Mouse (Mus musculus) embryo, embryonic 11.5 days (tissue): ENCODE measurements around the gene Pld6.
A peak's percentile ranks its signal among the peaks of the same experiment; 100 is the strongest.
"Not testable (repeated sequence)": the region's sequence is repeated elsewhere in the genome, so short reads cannot be mapped to it uniquely, and the experiment has no call there.

Source experiments
- DNase-seq: peaks from one replicate; pipeline ENCODE4 v3.0.0-alpha.2; 2012; ENCODE audit warnings: low read depth, low spot score

Gene Pld6

GRCm38 (mm10) chr11:59746614-59747013 lies 40.8 kb downstream of the Pld6 start:
- peak; percentile 9 for DNase-seq

DNA sequence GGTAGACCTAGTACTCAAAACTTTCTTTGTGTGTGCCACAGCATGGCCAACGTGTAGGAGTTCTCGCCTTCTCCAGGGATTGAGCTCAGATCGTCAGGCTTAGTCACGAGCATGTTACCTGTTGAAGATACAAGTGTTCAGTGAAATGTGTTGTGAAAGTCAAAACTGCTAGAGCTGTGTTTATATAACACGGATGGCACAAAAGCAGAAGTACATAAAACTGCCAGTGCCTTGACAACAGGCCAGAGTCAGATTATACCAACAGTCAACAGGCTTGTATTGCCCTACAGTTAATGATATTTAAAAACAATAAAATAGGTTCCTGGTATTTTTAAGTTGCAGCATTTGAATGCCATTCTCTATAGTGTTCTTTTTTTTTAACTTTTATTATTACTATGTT lies 41.6 kb downstream of the Pld6 start:
- DNase-seq = no peak

DNA sequence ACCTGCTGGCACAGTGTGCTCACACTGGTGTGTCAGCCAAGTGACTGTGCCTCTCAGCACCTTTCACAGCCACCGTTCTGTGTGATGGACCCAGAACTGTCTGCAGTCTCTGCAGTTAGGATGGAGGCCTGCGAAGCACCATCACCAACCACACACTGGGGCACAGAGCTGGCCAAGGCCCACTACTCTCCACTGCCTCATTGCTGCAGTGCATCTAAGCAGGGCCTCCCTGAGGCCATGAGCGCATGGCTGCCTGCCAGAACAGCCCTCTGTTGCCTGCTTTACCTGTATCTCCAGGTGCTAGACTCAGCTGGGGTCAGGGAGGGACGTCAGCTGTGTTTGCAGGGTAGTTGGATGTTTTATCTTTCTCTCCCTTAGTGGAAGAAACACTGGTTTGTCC lies 43.1 kb downstream of the Pld6 start:
- no peak for DNase-seq

DNA sequence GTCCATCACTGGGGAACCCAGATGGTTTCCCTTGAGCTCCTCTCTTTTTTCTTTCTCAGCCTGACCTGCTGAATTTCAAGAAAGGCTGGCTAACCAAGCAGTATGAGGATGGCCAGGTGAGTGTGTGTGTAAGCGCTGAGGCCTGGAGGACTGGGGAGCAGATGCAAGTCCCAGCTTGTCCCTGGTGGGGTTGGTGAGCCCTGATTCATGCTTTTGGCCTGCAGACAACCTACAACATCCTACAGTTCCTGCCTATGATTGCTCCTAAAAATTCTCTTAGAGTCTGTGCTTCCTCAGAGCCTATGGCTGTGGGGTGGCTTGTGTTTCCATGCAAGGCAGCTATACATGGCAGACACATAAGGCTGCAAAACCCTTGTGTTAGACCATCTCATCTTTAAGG lies 43.7 kb downstream of the Pld6 start:
- no peak for DNase-seq

- DNase-seq = no peak
Observed at GRCm38 (mm10) chr11:59743307-59743706, 44.1 kb downstream of the Pld6 start.

DNA sequence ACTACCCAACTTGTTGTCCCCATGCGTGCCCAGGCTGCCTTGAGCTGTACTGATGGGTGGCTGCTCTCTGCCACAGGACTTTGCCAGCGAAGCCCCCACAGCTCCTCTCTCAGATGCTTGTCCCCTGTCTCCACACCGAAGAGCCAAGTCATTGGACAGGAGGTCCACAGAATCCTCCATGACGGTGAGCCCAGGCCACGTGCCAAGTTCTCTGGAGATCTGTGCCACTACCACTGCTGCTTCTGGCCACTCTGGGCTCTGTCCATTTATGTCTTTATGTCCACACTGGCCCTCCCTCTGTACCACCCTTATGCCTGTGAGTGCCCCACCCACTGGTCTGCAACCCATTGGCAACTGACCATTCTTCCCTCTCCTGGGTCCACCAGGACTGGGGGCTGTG lies 45.5 kb downstream of the Pld6 start:
- DNase-seq = no peak

DNA sequence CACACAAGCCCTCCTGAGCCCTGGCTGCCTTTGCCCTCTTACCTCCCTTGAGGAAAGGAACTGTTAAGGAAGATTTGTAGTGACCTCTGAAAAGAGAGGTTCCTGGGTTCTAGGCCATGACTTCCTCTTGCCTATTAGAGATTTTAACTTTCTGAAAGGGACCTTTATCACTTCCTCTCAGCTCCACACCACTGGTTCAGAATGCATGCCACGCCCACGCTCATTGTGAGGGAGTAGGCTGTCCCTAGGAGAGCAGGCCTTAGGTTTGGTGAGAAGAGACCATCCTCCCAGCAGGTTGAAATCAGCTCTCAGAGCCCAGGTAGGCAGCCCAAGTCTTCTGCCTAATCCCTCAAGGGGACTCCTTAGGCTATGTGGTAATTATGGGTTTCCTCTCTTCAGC lies 47.4 kb downstream of the Pld6 start:
- no peak for DNase-seq

- DNase-seq = no peak
Observed at GRCm38 (mm10) chr11:59737250-59737649, 50.2 kb downstream of the Pld6 start.

- not testable (repeated sequence) for DNase-seq
Observed at GRCm38 (mm10) chr11:59735938-59736337, 51.5 kb downstream of the Pld6 start.

- no peak for DNase-seq
Observed at GRCm38 (mm10) chr11:59734335-59734734, 53.1 kb downstream of the Pld6 start.
